Mouse (Mus musculus) kidney, adult 2 months (tissue): ENCODE data around the gene Polr2m. TPM values are rescaled to one million over a fixed set of nuclear protein-coding genes. Genes with fewer than 3 reads are reported as not detected.

Experiments
- DNase-seq: peaks from one replicate; pipeline ENCODE4 v3.0.0; 2021
- H3K27ac ChIP-seq: fragments of 200-500 bp; 2 replicates; pipeline ENCODE4 v1.5.1; 2012; ENCODE audit warnings: low read depth, low read length, control low read depth, inconsistent platforms; ENCODE audit not compliant: insufficient read depth
- H3K27me3 ChIP-seq: fragments of 200-500 bp; replicated peaks from 2 replicates; pipeline ENCODE4 v1.6.1; 2012; ENCODE audit warnings: mild to moderate bottlenecking, moderate library complexity, low read length, inconsistent platforms; ENCODE audit not compliant: control insufficient read depth, insufficient read depth
- H3K36me3 ChIP-seq: fragments of 200-500 bp; 2 replicates; pipeline ENCODE4 v1.6.1; 2012; ENCODE audit warnings: mild to moderate bottlenecking, moderate library complexity, low read length, inconsistent platforms; ENCODE audit not compliant: control insufficient read depth, insufficient read depth
- H3K4me1 ChIP-seq: fragments of 200-500 bp; 2 replicates; pipeline ENCODE4 v1.6.1; 2011; ENCODE audit warnings: low read length; ENCODE audit not compliant: control insufficient read depth, insufficient read depth
- H3K4me3 ChIP-seq: fragments of 200-500 bp; 2 replicates; pipeline ENCODE4 v1.5.1; 2011; ENCODE audit warnings: mild to moderate bottlenecking, low read depth, low read length, control low read depth; ENCODE audit not compliant: insufficient read depth
- CTCF ChIP-seq: fragments of 200-500 bp; conservative IDR thresholded peaks from 2 replicates; pipeline ENCODE4 v1.5.1; 2011; ENCODE audit warnings: low read depth, mild to moderate bottlenecking, control low read depth, low read length, moderate library complexity, mixed read lengths; ENCODE audit not compliant: insufficient read depth, insufficient read length
- POLR2A ChIP-seq: fragments of 200-500 bp; IDR thresholded peaks from one replicate; pipeline ENCODE4 v1.6.1; 2011; ENCODE audit warnings: low read depth, low read length, control low read depth
- whole genome bisulfite sequencing: fragments of 180-500 bp; shearing (Covaris S2); methylation state at CpG from one replicate; pipeline ENCODE4 v1.1.7; 2018; 5-methylcytosine and 5-hydroxymethylcytosine counted together
- polyA plus RNA-seq: library from polyadenylated mRNA; depleted of rRNA; stranded (reverse); fragments of >200 nt; gene quantifications from 2 replicates; pipeline ENCODE4 v1.2.3, GENCODE M21; 2012

Polr2m gene
- polyA plus RNA-seq, 1 experiment: 260 TPM

GRCm38 (mm10) chr9:71515862-71516261 is 30.1 kb upstream of the Polr2m start:
- peak; percentile 82 for DNase-seq
- Histone ChIP-seq H3K36me3 (no peaks in the 10 kb centered on the region), H3K27me3 (no peaks in the 10 kb centered on the region), H3K4me1 (no peaks in the 10 kb centered on the region), H3K27ac (no peak overlapping the region), H3K4me3 (no peak overlapping the region)
- WGBS: 79% methylated on average over 4 of the region's 4 CpGs
- TF ChIP-seq POLR2A (no peak), CTCF (no peak; the same call in 1 of the 2 replicates)

- no peaks in the 10 kb centered on the region for H3K27me3 ChIP-seq
- WGBS: 87% methylated on average over 4 of the region's 4 CpGs
- no peaks in the 10 kb centered on the region for H3K36me3 ChIP-seq
- no peak overlapping the region for H3K4me3 ChIP-seq
- no peaks in the 10 kb centered on the region for H3K4me1 ChIP-seq
- no peak for DNase-seq
- TF ChIP-seq CTCF: no peak
- no peak for TF ChIP-seq POLR2A
- no peak overlapping the region for H3K27ac ChIP-seq
Measured at GRCm38 (mm10) chr9:71513566-71513965, 27.8 kb upstream of the Polr2m start.

GRCm38 (mm10) chr9:71512899-71513298 is 27.2 kb upstream of the Polr2m start:
- H3K4me1 ChIP-seq: no peaks in the 10 kb centered on the region
- H3K27me3 ChIP-seq: no peaks in the 10 kb centered on the region
- DNase-seq: no peak
- H3K36me3 ChIP-seq: no peaks in the 10 kb centered on the region
- no peak overlapping the region for H3K27ac ChIP-seq
- TF ChIP-seq POLR2A: no peak
- no peak for TF ChIP-seq CTCF
- 71% methylated on average over 10 of the region's 10 CpGs for WGBS
- H3K4me3 ChIP-seq: no peak overlapping the region

GRCm38 (mm10) chr9:71498391-71499182 is 12.9 kb upstream of the Polr2m start:
- Histone ChIP-seq H3K27ac (no peak overlapping the region), H3K4me3 (no peak overlapping the region), H3K36me3 (no peaks in the 10 kb centered on the region), H3K4me1 (no peaks in the 10 kb centered on the region; the same call in 1 of the 2 replicates), H3K27me3 (no peaks in the 10 kb centered on the region)
- WGBS: 49% methylated on average over 10 of the region's 10 CpGs
- DNase-seq: peak; percentile 45
- TF ChIP-seq CTCF (no peak), POLR2A (no peak)

- DNase-seq: peak; percentile 72
- Histone ChIP-seq H3K36me3 (no peaks in the 10 kb centered on the region), H3K27ac (no peak overlapping the region), H3K4me1 (peaks cover 5% of the 10 kb centered on the region; the same call in 1 of the 2 replicates), H3K4me3 (no peak overlapping the region), H3K27me3 (no peaks in the 10 kb centered on the region)
- 49% methylated on average over 2 of the region's 2 CpGs for WGBS
- TF ChIP-seq CTCF (no peak), POLR2A (no peak)
Measured at GRCm38 (mm10) chr9:71496637-71497036, 10.9 kb upstream of the Polr2m start.

GRCm38 (mm10) chr9:71493771-71494170 is 8.0 kb upstream of the Polr2m start:
- TF ChIP-seq POLR2A (no peak), CTCF (no peak)
- Histone ChIP-seq H3K4me3 (no peak overlapping the region), H3K27ac (no peak overlapping the region), H3K36me3 (no peaks in the 10 kb centered on the region), H3K4me1 (peaks cover 9% of the 10 kb centered on the region; the same call in 1 of the 2 replicates), H3K27me3 (no peaks in the 10 kb centered on the region)
- DNase-seq: no peak
- WGBS: 84% methylated on average over 5 of the region's 5 CpGs

- peaks cover 9% of the 10 kb centered on the region; the same call in 1 of the 2 replicates for H3K4me1 ChIP-seq
- H3K27me3 ChIP-seq: no peaks in the 10 kb centered on the region
- H3K4me3 ChIP-seq: no peak overlapping the region
- peak; percentile 70 for DNase-seq
- 43% methylated on average over 15 of the region's 15 CpGs for WGBS
- no peak overlapping the region for H3K27ac ChIP-seq
- no peak for TF ChIP-seq POLR2A
- no peak for TF ChIP-seq CTCF
- no peaks in the 10 kb centered on the region for H3K36me3 ChIP-seq
Measured at GRCm38 (mm10) chr9:71492296-71493025, 6.7 kb upstream of the Polr2m start.
